Mouse (Mus musculus): ENCODE measurements at regions not wholly inside any gene's neighbourhood (a gene's known extent, or its start where the extent isn't known, plus 50 kb on each side); places are given as distances from the start of the nearest gene placed in this dataset.

DNA sequence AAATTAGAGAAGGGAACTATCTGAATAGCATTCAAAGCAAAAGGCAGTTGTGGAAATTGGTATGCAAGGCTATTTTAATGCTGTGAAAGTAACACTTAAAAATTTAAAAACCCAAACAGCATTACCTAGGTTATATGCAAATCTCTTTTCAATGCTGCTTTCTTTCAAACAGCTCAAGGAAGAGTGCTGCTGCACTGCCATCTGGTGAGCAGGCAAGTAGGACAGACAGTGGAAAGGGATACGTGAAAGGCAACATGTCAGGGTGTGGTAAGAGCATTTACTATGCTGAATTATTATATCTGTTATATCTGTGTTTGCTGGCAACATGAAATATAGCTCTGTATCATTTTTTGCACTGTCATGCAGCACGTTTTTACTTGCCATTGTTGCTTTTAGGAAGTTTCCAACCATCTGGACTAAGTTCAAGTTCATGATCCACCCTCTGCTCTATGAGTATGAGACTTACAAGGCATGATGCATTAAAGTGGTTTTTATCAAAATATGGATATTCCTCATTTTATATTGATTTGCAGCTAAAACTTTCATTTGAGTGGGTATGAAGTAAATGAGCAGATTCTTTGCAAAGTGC is 1223.0 kb downstream of the Dnajb9 start:
- H3K9me3 ChIP-seq (ENCODE audit: control insufficient read depth, low read length): no peaks in the 10 kb centered on the region
- H3K4me2 ChIP-seq (replicated peaks; ENCODE audit: low read depth, low read length): no peak overlapping the region
- no peak overlapping the region for H3K27ac ChIP-seq (ENCODE audit: low read depth, low read length)
- no peak for ATAC-seq (ENCODE audit: low FRiP score, low TSS enrichment)
- no peaks in the 10 kb centered on the region for H3K4me1 ChIP-seq (ENCODE audit: control insufficient read depth, insufficient read depth, low read length)
- H3K27me3 ChIP-seq (ENCODE audit: control insufficient read depth, insufficient read depth, low read length): no peaks in the 10 kb centered on the region
- 35% methylated on average over 2 of the region's 2 CpGs for whole genome bisulfite sequencing
- H3K9ac ChIP-seq (ENCODE audit: low read depth, low read length): no peak overlapping the region
- no peaks in the 10 kb centered on the region for H3K36me3 ChIP-seq (ENCODE audit: control insufficient read depth, insufficient read depth, low read length)
- H3K4me3 ChIP-seq (ENCODE audit: low read length): no peak overlapping the region

DNA sequence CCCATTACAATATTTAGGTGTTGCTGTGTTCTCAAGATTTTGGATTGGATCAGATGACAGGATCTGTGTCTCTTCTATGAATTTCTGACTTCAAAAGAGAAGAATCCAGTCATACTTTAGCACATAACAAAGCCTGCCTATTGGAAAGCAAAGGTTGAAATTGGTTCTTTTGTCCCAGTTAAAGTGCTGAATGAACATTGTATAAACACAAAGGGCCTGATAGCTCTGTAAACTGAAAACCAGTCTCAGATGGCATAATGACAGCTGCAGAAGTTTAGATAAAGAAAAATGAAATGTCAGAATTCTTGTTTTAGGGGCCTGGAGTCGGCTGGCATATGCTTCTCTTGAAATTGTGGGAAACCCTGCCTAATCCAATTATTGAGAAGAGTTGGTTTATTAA is 1223.6 kb downstream of the Dnajb9 start:
- Histone ChIP-seq H3K27ac (ENCODE audit: low read depth, low read length) (no peak overlapping the region), H3K4me1 (ENCODE audit: control insufficient read depth, insufficient read depth, low read length) (no peaks in the 10 kb centered on the region), H3K27me3 (ENCODE audit: control insufficient read depth, insufficient read depth, low read length) (no peaks in the 10 kb centered on the region), H3K4me2 (replicated peaks; ENCODE audit: low read depth, low read length) (no peak overlapping the region), H3K9me3 (ENCODE audit: control insufficient read depth, low read length) (no peaks in the 10 kb centered on the region), H3K4me3 (ENCODE audit: low read length) (no peak overlapping the region), H3K36me3 (ENCODE audit: control insufficient read depth, insufficient read depth, low read length) (no peaks in the 10 kb centered on the region), H3K9ac (ENCODE audit: low read depth, low read length) (no peak overlapping the region)
- ATAC-seq (ENCODE audit: low FRiP score, low TSS enrichment): no peak
- 92% methylated on average over 1 of the region's 1 CpGs for WGBS

DNA sequence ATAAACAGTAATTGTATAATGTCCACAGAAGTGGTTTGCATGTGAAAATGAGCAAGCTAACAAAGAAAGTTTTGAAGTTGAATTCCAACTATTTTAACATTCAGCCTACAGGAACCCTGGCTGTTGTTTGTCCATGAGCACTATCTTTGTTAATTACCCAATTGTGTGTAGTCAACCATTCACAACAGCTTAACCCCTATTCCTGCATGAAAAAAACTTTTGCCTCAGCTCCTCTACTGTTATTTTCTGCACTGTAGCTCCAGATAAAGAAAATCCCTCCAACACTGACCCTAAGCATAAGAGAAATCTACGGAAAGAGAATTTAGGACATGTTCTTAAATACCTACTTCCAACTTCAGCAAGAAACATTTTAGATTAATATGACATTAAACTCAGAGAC is 1224.0 kb downstream of the Dnajb9 start:
- WGBS: 93% methylated on average over 1 of the region's 1 CpGs
- Histone ChIP-seq H3K27ac (ENCODE audit: low read depth, low read length) (no peak overlapping the region), H3K4me2 (replicated peaks; ENCODE audit: low read depth, low read length) (no peak overlapping the region), H3K9me3 (ENCODE audit: control insufficient read depth, low read length) (no peaks in the 10 kb centered on the region), H3K9ac (ENCODE audit: low read depth, low read length) (no peak overlapping the region), H3K4me1 (ENCODE audit: control insufficient read depth, insufficient read depth, low read length) (no peaks in the 10 kb centered on the region), H3K27me3 (ENCODE audit: control insufficient read depth, insufficient read depth, low read length) (no peaks in the 10 kb centered on the region), H3K4me3 (ENCODE audit: low read length) (no peak overlapping the region), H3K36me3 (ENCODE audit: control insufficient read depth, insufficient read depth, low read length) (no peaks in the 10 kb centered on the region)
- ATAC-seq (ENCODE audit: low FRiP score, low TSS enrichment): no peak

DNA sequence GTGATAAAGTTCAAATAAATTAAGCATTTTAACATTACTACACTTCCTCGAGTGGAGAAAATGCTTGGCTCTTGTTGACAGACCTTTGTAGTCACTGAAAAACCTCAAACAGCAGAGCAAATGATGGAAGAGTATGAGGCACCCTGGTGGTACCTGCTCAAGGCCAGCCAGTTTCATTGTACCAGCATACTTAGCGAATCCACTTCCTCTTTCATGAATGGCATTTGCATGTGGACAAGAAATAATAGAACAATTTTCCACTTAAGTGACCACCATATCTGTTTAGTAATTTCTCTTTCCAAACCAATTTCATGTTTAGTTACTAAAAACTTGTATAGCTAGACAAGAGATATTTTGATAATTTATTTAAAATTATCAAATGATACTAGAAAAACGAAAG is 1231.3 kb downstream of the Dnajb9 start:
- no peak overlapping the region for H3K27ac ChIP-seq (ENCODE audit: low read depth, low read length)
- H3K9me3 ChIP-seq (ENCODE audit: control insufficient read depth, low read length): no peaks in the 10 kb centered on the region
- H3K4me3 ChIP-seq (ENCODE audit: low read length): no peak overlapping the region
- H3K36me3 ChIP-seq (ENCODE audit: control insufficient read depth, insufficient read depth, low read length): no peaks in the 10 kb centered on the region
- ATAC-seq (ENCODE audit: low FRiP score, low TSS enrichment): no peak
- 81% methylated on average over 3 of the region's 3 CpGs for WGBS
- no peaks in the 10 kb centered on the region for H3K4me1 ChIP-seq (ENCODE audit: control insufficient read depth, insufficient read depth, low read length)
- H3K9ac ChIP-seq (ENCODE audit: low read depth, low read length): no peak overlapping the region
- no peak overlapping the region for H3K4me2 ChIP-seq (replicated peaks; ENCODE audit: low read depth, low read length)
- no peaks in the 10 kb centered on the region for H3K27me3 ChIP-seq (ENCODE audit: control insufficient read depth, insufficient read depth, low read length)

DNA sequence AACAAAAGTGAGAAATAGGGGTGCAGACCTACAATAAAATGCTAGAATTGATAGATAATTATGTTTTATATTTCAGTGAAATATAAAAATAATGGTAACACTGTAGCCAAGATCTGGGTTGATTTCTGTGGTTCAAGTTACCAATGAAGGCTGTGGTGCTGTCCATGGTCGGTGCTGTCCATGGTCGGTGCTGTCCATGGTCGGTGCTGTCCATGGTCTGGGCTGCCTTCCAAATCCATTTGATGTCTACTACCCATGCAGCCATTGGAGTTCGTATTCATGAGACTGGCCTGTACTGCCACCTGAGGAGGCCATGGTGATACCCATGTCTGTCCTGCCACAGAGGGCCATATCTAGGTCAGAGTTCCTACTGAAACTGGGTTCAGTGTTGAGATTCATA is 1237.4 kb downstream of the Dnajb9 start:
- Histone ChIP-seq H3K4me3 (ENCODE audit: low read length) (no peak overlapping the region), H3K4me1 (ENCODE audit: control insufficient read depth, insufficient read depth, low read length) (no peaks in the 10 kb centered on the region), H3K27me3 (ENCODE audit: control insufficient read depth, insufficient read depth, low read length) (no peaks in the 10 kb centered on the region), H3K36me3 (ENCODE audit: control insufficient read depth, insufficient read depth, low read length) (no peaks in the 10 kb centered on the region), H3K27ac (ENCODE audit: low read depth, low read length) (no peak overlapping the region), H3K9me3 (ENCODE audit: control insufficient read depth, low read length) (no peaks in the 10 kb centered on the region), H3K4me2 (replicated peaks; ENCODE audit: low read depth, low read length) (no peak overlapping the region), H3K9ac (ENCODE audit: low read depth, low read length) (no peak overlapping the region)
- peak; percentile 82; the same call in 1 of the 2 replicates for ATAC-seq (ENCODE audit: low FRiP score, low TSS enrichment)
- 65% methylated on average over 4 of the region's 4 CpGs for WGBS

DNA sequence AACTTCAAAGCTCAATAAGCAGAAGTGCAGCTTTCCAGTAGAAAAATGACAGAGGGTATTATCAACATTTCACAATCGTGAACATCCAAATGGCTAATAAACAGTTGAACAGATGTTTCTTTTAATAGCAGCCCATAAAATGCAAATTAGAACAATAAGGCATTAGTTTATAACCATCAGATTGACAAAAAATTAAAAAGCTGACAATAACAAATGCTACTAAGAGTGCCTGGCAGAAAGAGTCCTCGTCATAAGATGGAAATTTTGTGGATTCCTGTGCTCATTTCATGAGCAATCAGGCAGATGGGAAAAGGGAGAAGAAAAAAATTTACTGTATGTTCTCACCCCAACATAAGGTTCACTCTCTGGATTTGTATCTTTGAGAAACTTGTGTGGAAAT is 1248.6 kb downstream of the Dnajb9 start:
- 78% methylated on average over 2 of the region's 2 CpGs for WGBS
- H3K36me3 ChIP-seq (ENCODE audit: control insufficient read depth, insufficient read depth, low read length): no peaks in the 10 kb centered on the region

DNA sequence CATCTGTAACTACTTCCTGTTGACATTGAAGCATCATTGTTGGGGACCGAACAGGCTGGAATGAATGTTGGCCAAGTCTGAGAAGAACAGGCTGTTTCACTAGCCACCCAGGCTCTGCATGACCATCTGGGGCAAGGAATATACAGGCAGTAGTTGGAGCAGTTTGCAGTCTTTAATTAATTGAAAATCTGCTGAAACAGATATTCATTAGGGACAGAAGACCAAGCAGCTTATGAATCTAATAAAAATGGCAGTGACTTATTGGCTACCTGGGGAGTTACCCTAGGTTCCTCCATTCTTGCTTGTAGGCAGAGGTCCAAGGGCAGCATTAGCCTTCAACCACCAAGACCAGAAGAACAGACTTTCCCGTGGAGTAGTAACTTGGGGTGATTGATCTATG is 1262.2 kb downstream of the Dnajb9 start:
- Histone ChIP-seq H3K27me3 (ENCODE audit: control insufficient read depth, insufficient read depth, low read length) (no peaks in the 10 kb centered on the region), H3K9ac (ENCODE audit: low read depth, low read length) (no peak overlapping the region), H3K9me3 (ENCODE audit: control insufficient read depth, low read length) (no peaks in the 10 kb centered on the region), H3K4me3 (ENCODE audit: low read length) (no peak overlapping the region), H3K27ac (ENCODE audit: low read depth, low read length) (no peak overlapping the region), H3K4me1 (ENCODE audit: control insufficient read depth, insufficient read depth, low read length) (no peaks in the 10 kb centered on the region), H3K36me3 (ENCODE audit: control insufficient read depth, insufficient read depth, low read length) (no peaks in the 10 kb centered on the region), H3K4me2 (replicated peaks; ENCODE audit: low read depth, low read length) (no peak overlapping the region)
- 74% methylated on average over 2 of the region's 2 CpGs for WGBS
- no peak for ATAC-seq (ENCODE audit: low FRiP score, low TSS enrichment)

More for the DNA sequence above, 1248.6 kb downstream of the Dnajb9 start:
- no peak overlapping the region for H3K27ac ChIP-seq (ENCODE audit: low read depth, low read length)
- H3K9ac ChIP-seq (ENCODE audit: low read depth, low read length): no peak overlapping the region
- no peak for ATAC-seq (ENCODE audit: low FRiP score, low TSS enrichment)
- H3K4me1 ChIP-seq (ENCODE audit: control insufficient read depth, insufficient read depth, low read length): no peaks in the 10 kb centered on the region
- H3K27me3 ChIP-seq (ENCODE audit: control insufficient read depth, insufficient read depth, low read length): no peaks in the 10 kb centered on the region
- no peak overlapping the region for H3K4me3 ChIP-seq (ENCODE audit: low read length)
- H3K4me2 ChIP-seq (replicated peaks; ENCODE audit: low read depth, low read length): no peak overlapping the region
- no peaks in the 10 kb centered on the region for H3K9me3 ChIP-seq (ENCODE audit: control insufficient read depth, low read length)

DNA sequence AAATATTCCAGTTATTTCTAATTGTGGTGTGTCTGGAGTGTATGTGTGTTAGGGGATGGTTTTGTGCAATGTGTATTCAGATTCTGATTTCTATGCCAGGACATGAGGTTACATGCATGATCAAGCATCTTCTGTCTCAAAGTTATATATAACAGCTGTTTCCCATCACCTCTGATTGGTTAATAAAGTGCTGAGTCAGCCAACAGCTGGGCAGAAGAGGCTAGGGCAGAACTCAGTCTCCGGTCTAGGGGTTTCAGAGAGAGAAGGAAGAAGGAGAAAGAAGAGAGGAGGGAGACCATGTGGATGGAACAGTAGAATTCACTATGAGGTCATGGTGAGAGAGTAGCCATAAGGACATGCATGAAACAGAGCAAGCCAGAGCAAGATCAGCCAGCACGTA is 1295.8 kb downstream of the Dnajb9 start:
- 69% methylated on average over 2 of the region's 2 CpGs for WGBS
- H3K9me3 ChIP-seq (ENCODE audit: control insufficient read depth, low read length): no peaks in the 10 kb centered on the region
- H3K27ac ChIP-seq (ENCODE audit: low read depth, low read length): no peak overlapping the region
- H3K4me2 ChIP-seq (replicated peaks; ENCODE audit: low read depth, low read length): no peak overlapping the region
- H3K4me3 ChIP-seq (ENCODE audit: low read length): no peak overlapping the region
- no peaks in the 10 kb centered on the region for H3K36me3 ChIP-seq (ENCODE audit: control insufficient read depth, insufficient read depth, low read length)
- H3K9ac ChIP-seq (ENCODE audit: low read depth, low read length): no peak overlapping the region
- ATAC-seq (ENCODE audit: low FRiP score, low TSS enrichment): no peak
- no peaks in the 10 kb centered on the region for H3K27me3 ChIP-seq (ENCODE audit: control insufficient read depth, insufficient read depth, low read length)
- H3K4me1 ChIP-seq (ENCODE audit: control insufficient read depth, insufficient read depth, low read length): no peaks in the 10 kb centered on the region

All from kidney, embryonic 14.5 days (tissue).